Mouse (Mus musculus): Measurements from ENCODE around the gene Uqcc1. TPM values are rescaled to one million over a fixed set of nuclear protein-coding genes. Genes with fewer than 3 reads are reported as not detected.

Uqcc1 gene
- polyA plus RNA-seq, 1 experiment from 2014 or later: 66.3 TPM

DNA sequence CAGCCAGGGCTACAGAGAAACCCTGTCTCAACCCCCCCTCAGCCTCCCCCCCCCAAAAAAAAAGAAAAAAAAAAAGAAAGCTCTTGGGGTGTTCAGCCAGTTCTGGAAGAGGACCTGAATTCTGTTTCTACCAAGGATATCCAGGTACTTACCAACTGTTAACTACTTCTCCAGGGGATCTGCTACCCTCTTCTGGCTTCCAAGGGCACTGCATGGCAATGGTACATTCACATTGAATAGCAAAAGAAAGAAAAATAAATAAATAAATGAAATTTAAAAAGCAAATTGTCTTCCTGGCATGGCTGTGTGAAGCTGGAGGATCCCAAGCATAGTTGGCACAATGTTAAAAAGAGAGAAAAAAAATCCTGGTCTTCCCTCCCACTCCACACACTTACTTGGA lies 21.9 kb upstream of the Uqcc1 start:
- ATAC-seq (ENCODE audit: low FRiP score, low TSS enrichment): no peak
- no peaks in the 10 kb centered on the region for H3K36me3 ChIP-seq (ENCODE audit: control insufficient read depth, insufficient read depth, low read length)
- no peaks in the 10 kb centered on the region for H3K9me3 ChIP-seq (ENCODE audit: control insufficient read depth, low read length)
- H3K4me3 ChIP-seq (ENCODE audit: low read length): no peak overlapping the region
- H3K4me1 ChIP-seq (ENCODE audit: control insufficient read depth, insufficient read depth, low read length): no peaks in the 10 kb centered on the region
- H3K4me2 ChIP-seq (replicated peaks; ENCODE audit: low read depth, low read length): no peak overlapping the region
- H3K9ac ChIP-seq (ENCODE audit: low read depth, low read length): no peak overlapping the region
- no peak overlapping the region for H3K27ac ChIP-seq (ENCODE audit: low read depth, low read length)
- H3K27me3 ChIP-seq (ENCODE audit: control insufficient read depth, insufficient read depth, low read length): no peaks in the 10 kb centered on the region

GRCm38 (mm10) chr2:155949362-155949761 lies 19.3 kb upstream of the Uqcc1 start:
- Histone ChIP-seq H3K4me1 (ENCODE audit: control insufficient read depth, insufficient read depth, low read length) (peaks cover 3% of the 10 kb centered on the region; the same call in 1 of the 2 replicates), H3K27me3 (ENCODE audit: control insufficient read depth, insufficient read depth, low read length) (no peaks in the 10 kb centered on the region), H3K9ac (ENCODE audit: low read depth, low read length) (no peak overlapping the region), H3K36me3 (ENCODE audit: control insufficient read depth, insufficient read depth, low read length) (no peaks in the 10 kb centered on the region), H3K27ac (ENCODE audit: low read depth, low read length) (no peak overlapping the region), H3K4me3 (ENCODE audit: low read length) (no peak overlapping the region), H3K4me2 (replicated peaks; ENCODE audit: low read depth, low read length) (no peak overlapping the region), H3K9me3 (ENCODE audit: control insufficient read depth, low read length) (no peaks in the 10 kb centered on the region)
- 6% methylated on average over 6 of the region's 6 CpGs for WGBS
- ATAC-seq (ENCODE audit: low FRiP score, low TSS enrichment): no peak

- H3K27me3 ChIP-seq (ENCODE audit: control insufficient read depth, insufficient read depth, low read length): no peaks in the 10 kb centered on the region
- H3K36me3 ChIP-seq (ENCODE audit: control insufficient read depth, insufficient read depth, low read length): no peaks in the 10 kb centered on the region
- no peak overlapping the region for H3K27ac ChIP-seq (ENCODE audit: low read depth, low read length)
- no peak overlapping the region for H3K9ac ChIP-seq (ENCODE audit: low read depth, low read length)
- no peak overlapping the region for H3K4me2 ChIP-seq (replicated peaks; ENCODE audit: low read depth, low read length)
- 61% methylated on average over 5 of the region's 5 CpGs for WGBS
- H3K9me3 ChIP-seq (ENCODE audit: control insufficient read depth, low read length): no peaks in the 10 kb centered on the region
- H3K4me3 ChIP-seq (ENCODE audit: low read length): no peak overlapping the region
- no peak for ATAC-seq (ENCODE audit: low FRiP score, low TSS enrichment)
- H3K4me1 ChIP-seq (ENCODE audit: control insufficient read depth, insufficient read depth, low read length): peaks cover 9% of the 10 kb centered on the region; the same call in 1 of the 2 replicates
Observed at GRCm38 (mm10) chr2:155947390-155948002, 17.4 kb upstream of the Uqcc1 start.

DNA sequence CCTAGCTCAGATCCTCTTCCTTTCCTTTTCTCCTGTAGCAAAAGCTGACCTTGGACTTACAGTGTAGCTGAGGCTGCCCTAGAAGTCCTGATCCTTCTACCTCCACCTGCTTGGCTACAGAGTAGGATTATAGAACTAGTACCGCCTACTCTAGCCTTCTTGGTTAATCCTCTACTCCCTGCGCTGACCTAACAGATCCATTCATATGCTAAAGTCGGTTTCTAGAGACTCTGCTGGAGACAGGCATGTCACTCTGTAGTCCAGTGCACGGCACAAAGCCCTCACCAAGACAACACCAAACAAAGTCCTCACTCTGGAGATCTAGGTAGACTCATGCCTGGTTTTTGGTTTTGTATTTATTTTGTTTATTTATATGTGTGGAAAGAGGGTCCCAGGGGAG lies 16.4 kb upstream of the Uqcc1 start:
- Histone ChIP-seq H3K4me1 (ENCODE audit: control insufficient read depth, insufficient read depth, low read length) (peaks cover 9% of the 10 kb centered on the region; the same call in 1 of the 2 replicates), H3K4me3 (ENCODE audit: low read length) (no peak overlapping the region), H3K9ac (ENCODE audit: low read depth, low read length) (no peak overlapping the region), H3K4me2 (replicated peaks; ENCODE audit: low read depth, low read length) (no peak overlapping the region), H3K9me3 (ENCODE audit: control insufficient read depth, low read length) (no peaks in the 10 kb centered on the region), H3K36me3 (ENCODE audit: control insufficient read depth, insufficient read depth, low read length) (no peaks in the 10 kb centered on the region), H3K27ac (ENCODE audit: low read depth, low read length) (no peak overlapping the region), H3K27me3 (ENCODE audit: control insufficient read depth, insufficient read depth, low read length) (no peaks in the 10 kb centered on the region)
- no peak for ATAC-seq (ENCODE audit: low FRiP score, low TSS enrichment)
- 29% methylated on average over 4 of the region's 4 CpGs for whole genome bisulfite sequencing

DNA sequence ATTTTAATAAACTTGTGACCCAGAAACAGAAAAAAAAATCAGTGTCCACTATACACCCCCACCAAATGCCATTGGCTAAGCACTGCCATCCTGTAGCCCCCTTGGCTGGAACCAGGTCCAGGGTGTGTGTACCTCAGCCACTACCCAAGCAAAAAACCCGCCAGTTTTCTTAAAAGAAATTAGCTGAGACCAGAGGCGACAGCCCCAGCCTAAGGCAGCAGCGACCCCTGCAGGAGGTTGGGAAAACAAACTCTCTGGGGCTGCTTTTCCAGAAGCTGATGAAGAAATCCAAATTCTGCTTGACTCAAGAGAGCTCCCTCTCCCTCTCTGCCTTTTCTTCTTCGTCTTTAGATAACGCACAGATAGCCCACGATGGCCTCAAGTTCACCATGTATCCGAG lies 16.0 kb upstream of the Uqcc1 start:
- H3K4me1 ChIP-seq (ENCODE audit: control insufficient read depth, insufficient read depth, low read length): peaks cover 9% of the 10 kb centered on the region; the same call in 1 of the 2 replicates
- H3K4me2 ChIP-seq (replicated peaks; ENCODE audit: low read depth, low read length): no peak overlapping the region
- H3K27me3 ChIP-seq (ENCODE audit: control insufficient read depth, insufficient read depth, low read length): no peaks in the 10 kb centered on the region
- no peaks in the 10 kb centered on the region for H3K9me3 ChIP-seq (ENCODE audit: control insufficient read depth, low read length)
- H3K27ac ChIP-seq (ENCODE audit: low read depth, low read length): no peak overlapping the region
- ATAC-seq (ENCODE audit: low FRiP score, low TSS enrichment): no peak
- no peaks in the 10 kb centered on the region for H3K36me3 ChIP-seq (ENCODE audit: control insufficient read depth, insufficient read depth, low read length)
- no peak overlapping the region for H3K9ac ChIP-seq (ENCODE audit: low read depth, low read length)
- whole genome bisulfite sequencing: under 1% methylated on average over 7 of the region's 7 CpGs
- no peak overlapping the region for H3K4me3 ChIP-seq (ENCODE audit: low read length)

GRCm38 (mm10) chr2:155945580-155945979 lies 15.5 kb upstream of the Uqcc1 start:
- Histone ChIP-seq H3K4me1 (ENCODE audit: control insufficient read depth, insufficient read depth, low read length) (peaks cover 9% of the 10 kb centered on the region; the same call in 1 of the 2 replicates), H3K4me3 (ENCODE audit: low read length) (no peak overlapping the region), H3K4me2 (replicated peaks; ENCODE audit: low read depth, low read length) (no peak overlapping the region), H3K9me3 (ENCODE audit: control insufficient read depth, low read length) (no peaks in the 10 kb centered on the region), H3K36me3 (ENCODE audit: control insufficient read depth, insufficient read depth, low read length) (no peaks in the 10 kb centered on the region), H3K9ac (ENCODE audit: low read depth, low read length) (no peak overlapping the region), H3K27me3 (ENCODE audit: control insufficient read depth, insufficient read depth, low read length) (no peaks in the 10 kb centered on the region), H3K27ac (ENCODE audit: low read depth, low read length) (no peak overlapping the region)
- 43% methylated on average over 5 of the region's 5 CpGs for WGBS
- no peak for ATAC-seq (ENCODE audit: low FRiP score, low TSS enrichment)

GRCm38 (mm10) chr2:155945124-155945523 lies 15.0 kb upstream of the Uqcc1 start, which contains the start of gene Gdf5:
TSS of gene Gdf5 (minus strand) at chr2:155945367.
- Histone ChIP-seq H3K27ac (ENCODE audit: low read depth, low read length) (no peak within 1 kb of the TSS), H3K27me3 (ENCODE audit: control insufficient read depth, insufficient read depth, low read length) (no peaks in the 10 kb centered on the region), H3K4me1 (ENCODE audit: control insufficient read depth, insufficient read depth, low read length) (peaks cover 9% of the 10 kb centered on the region; the same call in 1 of the 2 replicates), H3K4me3 (ENCODE audit: low read length) (no peak within 1 kb of the TSS), H3K36me3 (ENCODE audit: control insufficient read depth, insufficient read depth, low read length) (no peaks in the 10 kb centered on the region), H3K9ac (ENCODE audit: low read depth, low read length) (no peak within 1 kb of the TSS), H3K4me2 (replicated peaks; ENCODE audit: low read depth, low read length) (no peak within 1 kb of the TSS; the same call in 1 of the 2 replicates), H3K9me3 (ENCODE audit: control insufficient read depth, low read length) (no peaks in the 10 kb centered on the region)
- WGBS: 48% methylated on average over 13 of the region's 13 CpGs
- ATAC-seq (ENCODE audit: low FRiP score, low TSS enrichment): peak; percentile 21; the same call in 1 of the 2 replicates

- Histone ChIP-seq H3K9me3 (ENCODE audit: control insufficient read depth, low read length) (no peaks in the 10 kb centered on the region), H3K27ac (ENCODE audit: low read depth, low read length) (no peak overlapping the region), H3K36me3 (ENCODE audit: control insufficient read depth, insufficient read depth, low read length) (no peaks in the 10 kb centered on the region), H3K4me3 (ENCODE audit: low read length) (no peak overlapping the region), H3K27me3 (ENCODE audit: control insufficient read depth, insufficient read depth, low read length) (no peaks in the 10 kb centered on the region), H3K9ac (ENCODE audit: low read depth, low read length) (no peak overlapping the region), H3K4me2 (replicated peaks; ENCODE audit: low read depth, low read length) (no peak overlapping the region; the same call in 1 of the 2 replicates), H3K4me1 (ENCODE audit: control insufficient read depth, insufficient read depth, low read length) (peaks cover 9% of the 10 kb centered on the region; the same call in 1 of the 2 replicates)
- 75% methylated on average over 4 of the region's 4 CpGs for WGBS
- peak; percentile 39 for ATAC-seq (ENCODE audit: low FRiP score, low TSS enrichment)
Observed at GRCm38 (mm10) chr2:155944685-155945084, 14.6 kb upstream of the Uqcc1 start.

GRCm38 (mm10) chr2:155943463-155943862 lies 13.4 kb upstream of the Uqcc1 start:
- Histone ChIP-seq H3K4me3 (ENCODE audit: low read length) (no peak overlapping the region), H3K27me3 (ENCODE audit: control insufficient read depth, insufficient read depth, low read length) (no peaks in the 10 kb centered on the region), H3K9ac (ENCODE audit: low read depth, low read length) (no peak overlapping the region), H3K36me3 (ENCODE audit: control insufficient read depth, insufficient read depth, low read length) (no peaks in the 10 kb centered on the region), H3K9me3 (ENCODE audit: control insufficient read depth, low read length) (no peaks in the 10 kb centered on the region), H3K27ac (ENCODE audit: low read depth, low read length) (no peak overlapping the region), H3K4me1 (ENCODE audit: control insufficient read depth, insufficient read depth, low read length) (peaks cover 9% of the 10 kb centered on the region; the same call in 1 of the 2 replicates), H3K4me2 (replicated peaks; ENCODE audit: low read depth, low read length) (peak overlapping the region; percentile 23)
- 3% methylated on average over 8 of the region's 8 CpGs for WGBS
- ATAC-seq (ENCODE audit: low FRiP score, low TSS enrichment): peak; percentile 20; the same call in 1 of the 2 replicates

All from kidney, embryonic 14.5 days (tissue).